Mouse (Mus musculus) myocyte (in vitro differentiated cells): ENCODE measurements at regions not wholly inside any gene's neighbourhood (a gene's known extent, or its start where the extent isn't known, plus 50 kb on each side); places are given as distances from the start of the nearest gene placed in this dataset.

Source experiments
- H3K27me3 ChIP-seq: one replicate; pipeline ENCODE4 v1.6.1; 2011; ENCODE audit not compliant: control insufficient read depth, insufficient read depth, insufficient read length
- H3K36me3 ChIP-seq: one replicate; pipeline ENCODE4 v1.6.1; 2011; ENCODE audit not compliant: control insufficient read depth, insufficient read depth
- H3K4me2 ChIP-seq: one replicate; pipeline ENCODE4 v1.6.1; 2011; ENCODE audit warnings: low read depth, control low read depth
- H3K4me3 ChIP-seq: one replicate; pipeline ENCODE4 v1.5.1; 2011; ENCODE audit warnings: mild to moderate bottlenecking, control low read depth, moderate library complexity
- H3K79me2 ChIP-seq: one replicate; pipeline ENCODE4 v1.6.1; 2011; ENCODE audit not compliant: control insufficient read depth, insufficient read depth
- H3ac ChIP-seq: one replicate; pipeline ENCODE4 v1.6.1; 2011; ENCODE audit not compliant: control insufficient read depth, insufficient read length
- CEBPB ChIP-seq: IDR thresholded peaks from 2 replicates; pipeline ENCODE4 v1.6.1; 2011; ENCODE audit warnings: mild to moderate bottlenecking, moderate library complexity; ENCODE audit not compliant: poor library complexity, insufficient read depth, severe bottlenecking
- E2F4 ChIP-seq: IDR thresholded peaks from one replicate; pipeline ENCODE4 v1.6.1; 2011; ENCODE audit warnings: mild to moderate bottlenecking, control low read depth, moderate library complexity; ENCODE audit not compliant: insufficient read depth
- MAX ChIP-seq: IDR thresholded peaks from one replicate; pipeline ENCODE4 v1.6.1; 2011; ENCODE audit warnings: low read depth, mild to moderate bottlenecking, control low read depth
- MYOD1 ChIP-seq, 3 experiments: IDR thresholded peaks; one replicate each; pipeline ENCODE4 v1.6.1; 2011; ENCODE audit warnings: control low read depth in 2 of 3, low read depth in 2 of 3, mild to moderate bottlenecking in 2 of 3, moderate library complexity in 1 of 3; ENCODE audit not compliant: insufficient read length in 2 of 3, control insufficient read depth in 1 of 3
- MYOG ChIP-seq, 3 experiments: IDR thresholded peaks; one replicate each; pipeline ENCODE4 v1.6.1; 2011; ENCODE audit warnings: control low read depth in 2 of 3, low read depth in 2 of 3, mild to moderate bottlenecking in 2 of 3; ENCODE audit not compliant: insufficient read length in 2 of 3, control insufficient read depth in 1 of 3, insufficient read depth in 1 of 3
- POLR2A ChIP-seq: IDR thresholded peaks from one replicate; pipeline ENCODE4 v1.6.1; 2011; ENCODE audit warnings: low read depth, mild to moderate bottlenecking, control low read depth, moderate library complexity; ENCODE audit not compliant: insufficient read length
- POLR2AphosphoS2 ChIP-seq: IDR thresholded peaks from one replicate; pipeline ENCODE4 v1.6.1; 2011; ENCODE audit warnings: low read depth, control low read depth; ENCODE audit not compliant: insufficient read length
- REST ChIP-seq: IDR thresholded peaks from one replicate; pipeline ENCODE4 v1.6.1; 2011; ENCODE audit warnings: mild to moderate bottlenecking, control low read depth, moderate library complexity; ENCODE audit not compliant: insufficient read depth, insufficient read length
- SRF ChIP-seq: IDR thresholded peaks from one replicate; pipeline ENCODE4 v1.6.1; 2011; ENCODE audit warnings: low read depth; ENCODE audit not compliant: control insufficient read depth, insufficient read length
- TCF12 ChIP-seq: IDR thresholded peaks from one replicate; pipeline ENCODE4 v1.6.1; 2011; ENCODE audit warnings: mild to moderate bottlenecking, control low read depth; ENCODE audit not compliant: poor library complexity, insufficient read depth, severe bottlenecking
- TCF3 ChIP-seq: IDR thresholded peaks from one replicate; pipeline ENCODE4 v1.6.1; 2011; ENCODE audit warnings: low read depth, control low read depth; ENCODE audit not compliant: insufficient read length
- USF1 ChIP-seq: IDR thresholded peaks from one replicate; pipeline ENCODE4 v1.6.1; 2011; ENCODE audit warnings: low read depth, mild to moderate bottlenecking, control low read depth, moderate library complexity

DNA sequence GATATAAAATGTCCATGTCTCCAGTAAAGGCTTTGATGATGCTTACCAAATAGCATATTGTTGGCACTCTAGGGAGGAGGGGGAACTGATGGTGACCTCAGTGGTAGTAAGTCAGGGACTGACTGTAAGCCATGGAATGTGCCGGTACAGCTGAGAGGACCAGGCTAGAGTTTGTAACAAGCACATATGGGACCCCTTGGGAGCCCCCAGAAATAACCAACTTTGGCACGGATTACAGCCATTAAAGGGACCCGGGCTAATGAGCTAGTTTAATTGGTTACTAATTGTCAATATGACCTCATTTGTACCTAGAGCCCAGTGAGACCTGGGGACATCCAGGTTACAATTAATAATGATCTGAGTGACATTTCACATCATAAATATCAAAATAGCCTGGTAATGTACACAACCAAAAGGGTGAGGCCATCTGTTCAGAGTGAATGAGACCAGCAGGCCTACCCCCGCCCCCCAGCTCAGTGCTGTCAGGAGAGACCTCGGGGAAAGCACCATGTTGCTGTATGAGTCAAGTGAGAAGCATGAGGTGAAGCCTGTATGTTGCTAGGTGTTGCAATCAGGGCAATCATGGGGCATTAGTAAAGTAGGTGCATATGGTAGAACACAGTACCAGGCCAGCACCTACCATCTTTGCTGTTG is 169.7 kb upstream of the Kiz start:
- H3ac ChIP-seq: no peak overlapping the region
- no peak overlapping the region for H3K4me2 ChIP-seq
- no peaks in the 10 kb centered on the region for H3K36me3 ChIP-seq
- H3K79me2 ChIP-seq: no peaks in the 10 kb centered on the region
- H3K27me3 ChIP-seq: no peaks in the 10 kb centered on the region
- no peak overlapping the region for H3K4me3 ChIP-seq
- TF ChIP-seq POLR2A: no peak
- no peak for TF ChIP-seq MAX
- no peak for TF ChIP-seq POLR2AphosphoS2
- TF ChIP-seq MYOD1 (IDR thresholded peaks at IDR 0.05; ENCODE audit: control insufficient read depth in 1 of 3, insufficient read length in 2 of 3, low read depth in 2 of 3): no peak
- no peak for TF ChIP-seq TCF3
- TF ChIP-seq MYOG (IDR thresholded peaks at IDR 0.05; ENCODE audit: control insufficient read depth in 1 of 3, insufficient read depth in 1 of 3, insufficient read length in 2 of 3, low read depth in 2 of 3): no peak
- TF ChIP-seq REST: no peak
- TF ChIP-seq SRF: no peak
- no peak for TF ChIP-seq TCF12
- TF ChIP-seq CEBPB: no peak
- TF ChIP-seq USF1: no peak
- no peak for TF ChIP-seq E2F4

DNA sequence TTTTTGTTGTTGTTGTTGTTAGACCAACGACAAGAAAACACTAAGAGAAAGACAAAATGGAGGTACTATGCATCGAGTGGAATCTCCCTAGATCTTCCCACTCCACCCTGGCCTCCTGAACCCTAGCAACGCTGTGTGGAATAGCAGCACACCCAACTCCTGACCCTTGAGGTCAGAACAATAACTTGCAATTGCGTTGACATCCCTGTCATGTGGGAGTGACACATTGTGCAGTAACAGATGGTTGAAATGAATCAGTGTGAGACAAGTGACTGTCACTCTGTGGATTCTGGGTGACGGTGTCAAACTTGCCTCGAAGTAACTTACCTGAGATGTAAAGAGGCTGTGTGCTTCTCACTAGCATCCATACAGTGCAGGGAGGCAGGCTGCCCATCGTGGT is 167.1 kb upstream of the Kiz start:
- H3K4me3 ChIP-seq: no peak overlapping the region
- H3K4me2 ChIP-seq: no peak overlapping the region
- TF ChIP-seq MYOD1 (IDR thresholded peaks at IDR 0.05; ENCODE audit: control insufficient read depth in 1 of 3, insufficient read length in 2 of 3, low read depth in 2 of 3) (no peak), E2F4 (no peak), CEBPB (no peak), USF1 (no peak), SRF (no peak)
- no peaks in the 10 kb centered on the region for H3K36me3 ChIP-seq
- no peaks in the 10 kb centered on the region for H3K27me3 ChIP-seq
- H3ac ChIP-seq: no peak overlapping the region
- no peaks in the 10 kb centered on the region for H3K79me2 ChIP-seq

DNA sequence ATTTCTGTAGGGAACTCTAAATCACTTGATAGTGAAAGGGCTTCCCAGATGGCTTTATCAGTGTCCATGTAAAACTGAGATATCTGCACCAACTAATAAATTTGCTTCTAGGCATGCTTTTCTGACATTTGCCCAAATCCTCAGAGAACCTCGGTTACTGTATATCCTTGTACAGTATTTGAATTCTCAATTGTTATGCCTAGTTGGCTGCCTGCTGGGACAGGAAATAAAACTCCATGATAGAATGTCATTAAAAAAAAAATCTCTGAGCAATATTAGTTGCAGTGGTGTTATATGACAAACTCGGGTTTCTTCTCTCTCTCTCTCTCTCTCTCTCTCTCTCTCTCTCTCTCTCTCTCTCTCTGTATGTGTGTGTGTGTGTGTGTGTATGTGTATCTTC is 162.2 kb upstream of the Kiz start:
- Histone ChIP-seq H3K79me2 (no peaks in the 10 kb centered on the region), H3K27me3 (no peaks in the 10 kb centered on the region), H3ac (no peak overlapping the region), H3K4me2 (no peak overlapping the region), H3K36me3 (no peaks in the 10 kb centered on the region), H3K4me3 (no peak overlapping the region)
- TF ChIP-seq POLR2A (no peak), TCF3 (no peak), E2F4 (no peak), SRF (no peak), POLR2AphosphoS2 (no peak), MAX (no peak), MYOD1 (IDR thresholded peaks at IDR 0.05; ENCODE audit: control insufficient read depth in 1 of 3, insufficient read length in 2 of 3, low read depth in 2 of 3) (no peak), USF1 (no peak), TCF12 (no peak), CEBPB (no peak), MYOG (IDR thresholded peaks at IDR 0.05; ENCODE audit: control insufficient read depth in 1 of 3, insufficient read depth in 1 of 3, insufficient read length in 2 of 3, low read depth in 2 of 3) (no peak), REST (no peak)

DNA sequence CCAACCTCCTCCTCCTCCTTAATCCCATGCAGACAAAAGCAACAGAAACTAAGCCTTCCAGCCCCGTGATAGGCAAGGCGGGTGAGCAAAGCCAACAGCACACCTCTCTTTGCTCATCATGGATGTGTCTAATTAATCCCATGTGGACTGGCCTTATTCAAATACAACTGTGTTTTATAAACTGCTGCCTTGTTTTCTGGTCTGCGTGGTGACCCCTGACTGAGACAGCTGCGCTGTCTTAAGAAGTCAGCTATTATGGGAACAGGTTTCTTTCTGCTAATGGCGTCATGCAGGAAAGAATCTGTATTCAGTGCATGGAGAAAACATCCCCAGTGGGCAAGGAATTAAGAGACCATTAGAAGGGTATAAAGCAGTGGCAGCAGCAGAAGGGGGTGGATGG is 161.6 kb upstream of the Kiz start:
- Histone ChIP-seq H3K27me3 (no peaks in the 10 kb centered on the region), H3K79me2 (no peaks in the 10 kb centered on the region), H3K4me2 (no peak overlapping the region), H3K36me3 (no peaks in the 10 kb centered on the region), H3K4me3 (no peak overlapping the region), H3ac (no peak overlapping the region)
- no peak for TF ChIP-seq SRF
- TF ChIP-seq USF1: no peak
- no peak for TF ChIP-seq CEBPB
- no peak for TF ChIP-seq MYOG (IDR thresholded peaks at IDR 0.05; ENCODE audit: control insufficient read depth in 1 of 3, insufficient read depth in 1 of 3, insufficient read length in 2 of 3, low read depth in 2 of 3)
- no peak for TF ChIP-seq TCF3
- no peak for TF ChIP-seq TCF12
- no peak for TF ChIP-seq REST
- TF ChIP-seq MYOD1 (IDR thresholded peaks at IDR 0.05; ENCODE audit: control insufficient read depth in 1 of 3, insufficient read length in 2 of 3, low read depth in 2 of 3): no peak
- no peak for TF ChIP-seq MAX
- TF ChIP-seq E2F4: no peak
- no peak for TF ChIP-seq POLR2AphosphoS2
- no peak for TF ChIP-seq POLR2A

DNA sequence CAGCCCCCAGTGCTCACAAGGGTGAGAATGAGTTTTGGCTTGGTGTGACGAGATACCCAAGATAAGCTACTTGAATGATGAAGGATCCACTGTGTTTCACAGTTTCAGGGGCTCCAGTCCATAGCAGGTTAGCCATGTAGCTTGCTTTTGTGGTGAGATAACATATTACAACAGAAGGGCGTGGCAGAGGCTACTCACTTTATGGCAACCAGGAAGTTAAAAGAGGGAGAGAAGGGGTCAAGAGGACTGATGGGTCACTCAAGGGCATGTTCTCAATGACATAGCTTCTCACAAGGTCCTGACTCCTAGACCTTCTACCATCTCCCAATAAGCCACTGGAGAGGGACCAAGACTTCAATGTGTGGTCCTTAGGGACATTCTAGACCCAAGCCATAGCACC is 159.4 kb upstream of the Kiz start:
- H3K4me3 ChIP-seq: no peak overlapping the region
- TF ChIP-seq MYOG (IDR thresholded peaks at IDR 0.05; ENCODE audit: control insufficient read depth in 1 of 3, insufficient read depth in 1 of 3, insufficient read length in 2 of 3, low read depth in 2 of 3): no peak
- no peak for TF ChIP-seq CEBPB
- TF ChIP-seq POLR2A: no peak
- TF ChIP-seq REST: no peak
- no peak for TF ChIP-seq USF1
- TF ChIP-seq TCF3: no peak
- no peak for TF ChIP-seq MYOD1 (IDR thresholded peaks at IDR 0.05; ENCODE audit: control insufficient read depth in 1 of 3, insufficient read length in 2 of 3, low read depth in 2 of 3)
- no peak for TF ChIP-seq SRF
- H3K27me3 ChIP-seq: no peaks in the 10 kb centered on the region
- H3K36me3 ChIP-seq: no peaks in the 10 kb centered on the region
- H3K4me2 ChIP-seq: no peak overlapping the region
- H3ac ChIP-seq: no peak overlapping the region
- no peaks in the 10 kb centered on the region for H3K79me2 ChIP-seq
